Mouse (Mus musculus): ENCODE results near the gene Aifm3. TPM values are rescaled to one million over a fixed set of nuclear protein-coding genes. Genes with fewer than 3 reads are reported as not detected.
A peak's percentile ranks its signal among the peaks of the same experiment; 100 is the strongest.

The Aifm3 gene
- polyA plus RNA-seq (2015; fragmentation: Nextera tagmentation; extraction: Ambion mirVana) = 4.1 and 6.5 TPM in 2 replicates

DNA sequence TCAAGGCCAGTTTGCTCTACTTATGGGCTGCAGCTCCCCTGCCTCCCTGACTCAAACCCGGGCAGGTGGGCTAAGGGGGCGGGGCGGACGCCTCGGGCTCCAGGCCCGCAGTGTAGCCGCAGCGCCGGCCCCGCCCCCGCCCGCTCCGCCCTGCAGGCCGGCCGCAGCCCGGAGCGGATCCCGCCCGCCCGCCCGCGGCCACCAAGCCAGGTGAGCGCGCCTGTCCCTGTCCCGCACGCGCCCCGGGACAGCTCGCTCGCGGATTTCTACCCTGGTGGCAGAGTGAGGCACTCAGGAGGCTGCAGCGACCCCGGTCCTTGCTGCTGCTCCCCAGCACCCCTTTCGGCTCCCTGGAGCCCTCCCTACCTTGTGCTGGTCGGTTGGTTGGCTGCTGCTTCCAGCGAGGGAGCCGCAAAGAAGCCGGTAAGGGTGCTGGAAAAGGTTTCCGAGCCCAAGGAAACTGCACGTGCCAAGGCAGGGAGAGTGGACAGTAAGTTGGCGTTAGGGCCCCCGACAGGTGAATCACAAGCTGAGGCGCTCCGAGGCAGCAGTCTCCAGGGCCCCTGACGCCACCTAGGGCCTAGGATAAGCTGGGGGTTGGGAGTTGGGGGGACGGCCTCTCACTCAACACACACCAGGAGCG is at the start of gene Aifm3:
Gene Aifm3 (plus strand): TSS at position 143 of the 643 bp plus-strand sequence.
- H3K27me3 ChIP-seq (ENCODE audit: control insufficient read depth, insufficient read depth, low read depth, low read length) = peaks cover 5% of the 10 kb centered on the region; the same call in 1 of the 2 replicates
- peak within 1 kb of the TSS; percentile 52 for H3K4me3 ChIP-seq (ENCODE audit: low read length)
- peak within 1 kb of the TSS; percentile 85 for H3K4me2 ChIP-seq (ENCODE audit: low read depth, low read length)
- ATAC-seq (ENCODE audit: low read depth) = peak; percentile 83
- peaks cover 7% of the 10 kb centered on the region for H3K36me3 ChIP-seq (ENCODE audit: control insufficient read depth, insufficient read depth, low read length)
- H3K9ac ChIP-seq (ENCODE audit: low read length) = peak within 1 kb of the TSS; percentile 63
- WGBS = 1% methylated on average over 46 of the region's 47 CpGs
- H3K9me3 ChIP-seq (ENCODE audit: control insufficient read depth, low read length) = no peaks in the 10 kb centered on the region
- H3K27ac ChIP-seq (ENCODE audit: low read length) = no peak within 1 kb of the TSS
- H3K4me1 ChIP-seq (replicated peaks; ENCODE audit: control insufficient read depth, insufficient read depth, low read length) = peaks cover 4% of the 10 kb centered on the region

- under 1% methylated on average over 62 of the region's 63 CpGs for WGBS
- Histone ChIP-seq H3K9ac (ENCODE audit: low read length) (peak within 1 kb of the TSS; percentile 99), H3K27ac (ENCODE audit: low read length) (peak within 1 kb of the TSS; percentile 96), H3K4me2 (ENCODE audit: low read depth, low read length) (peak within 1 kb of the TSS; percentile 92), H3K4me3 (ENCODE audit: low read length) (peak within 1 kb of the TSS; percentile 99), H3K27me3 (ENCODE audit: control insufficient read depth, insufficient read depth, low read depth, low read length) (no peaks in the 10 kb centered on the region), H3K36me3 (ENCODE audit: control insufficient read depth, insufficient read depth, low read length) (peaks cover 3% of the 10 kb centered on the region; the same call in 1 of the 2 replicates), H3K9me3 (ENCODE audit: control insufficient read depth, low read length) (no peaks in the 10 kb centered on the region; the same call in 1 of the 2 replicates), H3K4me1 (replicated peaks; ENCODE audit: control insufficient read depth, insufficient read depth, low read length) (peaks cover 15% of the 10 kb centered on the region)
- peak; percentile 99 for ATAC-seq (ENCODE audit: low read depth)
Measured at GRCm38 (mm10) chr16:17451541-17452372, 37.7 kb upstream of the Aifm3 start, which contains the start of gene Crkl. Gene Crkl, plus strand, starts transcription at chr16:17451987.

DNA sequence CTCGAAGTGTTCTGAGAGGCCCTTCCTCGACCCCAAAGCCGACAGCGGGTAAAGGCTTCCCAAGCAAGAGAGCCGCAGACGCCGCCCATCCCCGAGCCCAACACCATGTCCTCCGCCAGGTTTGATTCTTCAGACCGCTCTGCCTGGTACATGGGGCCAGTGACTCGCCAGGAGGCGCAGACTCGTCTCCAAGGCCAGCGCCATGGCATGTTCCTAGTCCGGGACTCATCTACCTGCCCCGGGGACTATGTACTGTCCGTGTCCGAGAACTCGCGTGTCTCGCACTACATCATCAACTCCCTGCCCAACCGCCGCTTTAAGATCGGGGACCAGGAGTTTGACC is 37.1 kb upstream of the Aifm3 start:
- Histone ChIP-seq H3K9me3 (ENCODE audit: control insufficient read depth, low read length) (no peaks in the 10 kb centered on the region), H3K27ac (ENCODE audit: low read length) (peak overlapping the region; percentile 96), H3K27me3 (ENCODE audit: control insufficient read depth, insufficient read depth, low read depth, low read length) (no peaks in the 10 kb centered on the region), H3K4me3 (ENCODE audit: low read length) (peak overlapping the region; percentile 99), H3K36me3 (ENCODE audit: control insufficient read depth, insufficient read depth, low read length) (peaks cover 3% of the 10 kb centered on the region; the same call in 1 of the 2 replicates), H3K9ac (ENCODE audit: low read length) (peak overlapping the region; percentile 99), H3K4me1 (replicated peaks; ENCODE audit: control insufficient read depth, insufficient read depth, low read length) (peaks cover 15% of the 10 kb centered on the region), H3K4me2 (ENCODE audit: low read depth, low read length) (peak overlapping the region; percentile 92)
- ATAC-seq (ENCODE audit: low read depth) = peak; percentile 55
- under 1% methylated on average over 24 of the region's 24 CpGs for WGBS

GRCm38 (mm10) chr16:17456901-17457300 is 32.5 kb upstream of the Aifm3 start:
- Histone ChIP-seq H3K36me3 (ENCODE audit: control insufficient read depth, insufficient read depth, low read length) (peaks cover 11% of the 10 kb centered on the region; the same call in 1 of the 2 replicates), H3K4me1 (replicated peaks; ENCODE audit: control insufficient read depth, insufficient read depth, low read length) (peaks cover 12% of the 10 kb centered on the region), H3K9me3 (ENCODE audit: control insufficient read depth, low read length) (no peaks in the 10 kb centered on the region), H3K4me3 (ENCODE audit: low read length) (no peak overlapping the region), H3K4me2 (ENCODE audit: low read depth, low read length) (no peak overlapping the region), H3K27ac (ENCODE audit: low read length) (no peak overlapping the region), H3K9ac (ENCODE audit: low read length) (no peak overlapping the region), H3K27me3 (ENCODE audit: control insufficient read depth, insufficient read depth, low read depth, low read length) (no peaks in the 10 kb centered on the region)
- ATAC-seq (ENCODE audit: low read depth) = no peak
- WGBS = 96% methylated on average over 1 of the region's 1 CpGs

- H3K36me3 ChIP-seq (ENCODE audit: control insufficient read depth, insufficient read depth, low read length) = peaks cover 15% of the 10 kb centered on the region
- ATAC-seq (ENCODE audit: low read depth) = no peak
- no peaks in the 10 kb centered on the region for H3K9me3 ChIP-seq (ENCODE audit: control insufficient read depth, low read length)
- H3K4me3 ChIP-seq (ENCODE audit: low read length) = no peak overlapping the region
- H3K27ac ChIP-seq (ENCODE audit: low read length) = no peak overlapping the region
- no peaks in the 10 kb centered on the region for H3K27me3 ChIP-seq (ENCODE audit: control insufficient read depth, insufficient read depth, low read depth, low read length)
- H3K4me1 ChIP-seq (replicated peaks; ENCODE audit: control insufficient read depth, insufficient read depth, low read length) = peaks cover 1% of the 10 kb centered on the region; the same call in 1 of the 2 replicates
- H3K9ac ChIP-seq (ENCODE audit: low read length) = no peak overlapping the region
- WGBS = 82% methylated on average over 4 of the region's 4 CpGs
- no peak overlapping the region for H3K4me2 ChIP-seq (ENCODE audit: low read depth, low read length)
Measured at GRCm38 (mm10) chr16:17460254-17460653, 29.2 kb upstream of the Aifm3 start.

GRCm38 (mm10) chr16:17461596-17461995 is 27.8 kb upstream of the Aifm3 start:
- Histone ChIP-seq H3K27ac (ENCODE audit: low read length) (no peak overlapping the region), H3K27me3 (ENCODE audit: control insufficient read depth, insufficient read depth, low read depth, low read length) (no peaks in the 10 kb centered on the region), H3K4me2 (ENCODE audit: low read depth, low read length) (no peak overlapping the region), H3K9ac (ENCODE audit: low read length) (no peak overlapping the region), H3K36me3 (ENCODE audit: control insufficient read depth, insufficient read depth, low read length) (peaks cover 12% of the 10 kb centered on the region), H3K4me3 (ENCODE audit: low read length) (no peak overlapping the region), H3K4me1 (replicated peaks; ENCODE audit: control insufficient read depth, insufficient read depth, low read length) (no peaks in the 10 kb centered on the region), H3K9me3 (ENCODE audit: control insufficient read depth, low read length) (no peaks in the 10 kb centered on the region)
- WGBS = 78% methylated on average over 1 of the region's 1 CpGs
- no peak for ATAC-seq (ENCODE audit: low read depth)

GRCm38 (mm10) chr16:17463184-17463583 is 26.2 kb upstream of the Aifm3 start:
- no peak overlapping the region for H3K4me3 ChIP-seq (ENCODE audit: low read length)
- H3K4me1 ChIP-seq (replicated peaks; ENCODE audit: control insufficient read depth, insufficient read depth, low read length) = no peaks in the 10 kb centered on the region
- no peak overlapping the region for H3K9ac ChIP-seq (ENCODE audit: low read length)
- no peaks in the 10 kb centered on the region for H3K9me3 ChIP-seq (ENCODE audit: control insufficient read depth, low read length)
- no peak overlapping the region for H3K4me2 ChIP-seq (ENCODE audit: low read depth, low read length)
- no peak for ATAC-seq (ENCODE audit: low read depth)
- no peak overlapping the region for H3K27ac ChIP-seq (ENCODE audit: low read length)
- H3K27me3 ChIP-seq (ENCODE audit: control insufficient read depth, insufficient read depth, low read depth, low read length) = no peaks in the 10 kb centered on the region
- peaks cover 7% of the 10 kb centered on the region for H3K36me3 ChIP-seq (ENCODE audit: control insufficient read depth, insufficient read depth, low read length)
- WGBS = 85% methylated on average over 2 of the region's 2 CpGs

- H3K27ac ChIP-seq (ENCODE audit: low read length) = no peak overlapping the region
- no peak overlapping the region for H3K9ac ChIP-seq (ENCODE audit: low read length)
- ATAC-seq (ENCODE audit: low read depth) = no peak
- no peak overlapping the region for H3K4me2 ChIP-seq (ENCODE audit: low read depth, low read length)
- H3K4me1 ChIP-seq (replicated peaks; ENCODE audit: control insufficient read depth, insufficient read depth, low read length) = no peaks in the 10 kb centered on the region
- no peak overlapping the region for H3K4me3 ChIP-seq (ENCODE audit: low read length)
- no peaks in the 10 kb centered on the region for H3K27me3 ChIP-seq (ENCODE audit: control insufficient read depth, insufficient read depth, low read depth, low read length)
- 77% methylated on average over 4 of the region's 4 CpGs for WGBS
- H3K9me3 ChIP-seq (ENCODE audit: control insufficient read depth, low read length) = no peaks in the 10 kb centered on the region
- peaks cover 11% of the 10 kb centered on the region for H3K36me3 ChIP-seq (ENCODE audit: control insufficient read depth, insufficient read depth, low read length)
Measured at GRCm38 (mm10) chr16:17466875-17467663, 22.3 kb upstream of the Aifm3 start.

DNA sequence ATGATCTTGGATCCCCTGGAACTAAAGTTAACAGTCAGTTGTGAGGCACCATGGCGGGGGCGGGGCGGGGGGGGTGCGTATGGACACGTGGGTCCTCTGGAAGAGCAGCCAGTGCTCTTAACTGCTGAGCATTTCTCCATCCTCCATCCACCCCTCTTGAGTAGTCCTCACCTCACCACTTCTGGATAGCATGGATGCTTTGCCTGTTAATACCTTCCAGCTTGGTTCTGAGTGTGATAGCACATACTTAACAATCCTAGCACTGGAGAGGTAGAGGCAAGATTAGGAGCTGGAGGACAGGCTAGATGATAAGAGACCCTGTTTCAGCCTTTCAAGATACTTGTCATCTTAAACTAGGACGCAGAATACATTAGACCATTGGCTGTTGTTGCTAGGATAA is 16.9 kb upstream of the Aifm3 start:
- Histone ChIP-seq H3K4me1 (replicated peaks; ENCODE audit: control insufficient read depth, insufficient read depth, low read length) (no peaks in the 10 kb centered on the region), H3K27me3 (ENCODE audit: control insufficient read depth, insufficient read depth, low read depth, low read length) (no peaks in the 10 kb centered on the region), H3K4me3 (ENCODE audit: low read length) (no peak overlapping the region), H3K4me2 (ENCODE audit: low read depth, low read length) (no peak overlapping the region), H3K27ac (ENCODE audit: low read length) (no peak overlapping the region), H3K36me3 (ENCODE audit: control insufficient read depth, insufficient read depth, low read length) (peaks cover 9% of the 10 kb centered on the region), H3K9ac (ENCODE audit: low read length) (no peak overlapping the region), H3K9me3 (ENCODE audit: control insufficient read depth, low read length) (no peaks in the 10 kb centered on the region)
- ATAC-seq (ENCODE audit: low read depth) = no peak
- WGBS = 86% methylated on average over 6 of the region's 6 CpGs
